Mouse (Mus musculus) urinary bladder, adult 2 months (tissue): ENCODE results near the gene Aph1b. TPM values are rescaled to one million over a fixed set of nuclear protein-coding genes. Genes with fewer than 3 reads are reported as not detected.

ENCODE experiments used
- DNase-seq: peaks from one replicate; pipeline ENCODE4 v3.0.0; 2022; ENCODE audit warnings: low spot score
- polyA plus RNA-seq: library from polyadenylated mRNA; depleted of rRNA; stranded (reverse); fragments of >200 nt; gene quantifications from 2 replicates; pipeline ENCODE4 v1.2.3, GENCODE M21; 2012; rRNA removed

Gene Aph1b
- polyA plus RNA-seq, 1 experiment, result 8.8 TPM

GRCm38 (mm10) chr9:66739516-66739915 lies 55.8 kb downstream of the Aph1b start:
- no peak for DNase-seq

DNA sequence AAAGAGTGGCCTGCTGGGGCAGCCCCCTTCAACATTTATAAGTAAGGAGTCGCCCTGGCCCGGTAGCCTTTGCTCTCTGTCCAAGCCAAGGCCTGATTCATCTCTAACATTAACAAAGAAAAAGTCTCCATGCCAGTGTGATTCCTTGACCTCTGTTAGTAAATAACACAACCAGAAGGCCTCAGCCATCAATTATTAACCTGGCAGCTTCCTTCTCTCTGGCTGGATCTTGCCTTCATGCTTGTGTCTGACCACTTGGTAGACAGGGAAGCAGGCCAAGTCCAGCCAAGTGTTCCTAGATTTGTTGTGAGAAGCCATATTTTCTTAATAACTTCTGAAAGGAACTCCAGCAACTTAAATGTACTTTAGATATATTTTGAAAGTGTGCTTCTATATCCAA lies 58.7 kb downstream of the Aph1b start:
- DNase-seq, result no peak

DNA sequence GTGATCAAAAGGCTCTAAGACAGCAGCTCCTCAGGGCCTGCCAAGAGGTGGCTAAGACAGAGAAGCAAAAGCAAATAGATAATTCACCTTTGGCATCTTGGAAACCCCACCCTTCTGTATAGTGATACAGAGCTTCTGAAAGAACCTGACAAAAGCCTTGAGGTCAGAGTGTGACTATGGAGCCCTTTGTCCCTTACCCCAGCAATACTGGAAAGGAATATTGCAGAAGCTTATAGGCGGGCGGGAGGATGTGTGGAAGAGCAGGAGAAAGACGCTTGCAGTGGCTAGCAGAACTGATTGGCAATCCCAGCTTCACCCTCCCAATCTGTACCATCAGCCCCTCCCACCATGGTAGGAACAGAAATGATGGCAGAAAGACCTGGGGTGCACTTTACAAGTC lies 59.3 kb downstream of the Aph1b start:
- DNase-seq, result no peak

GRCm38 (mm10) chr9:66735122-66735521 lies 60.2 kb downstream of the Aph1b start:
- DNase-seq, result no peak

DNA sequence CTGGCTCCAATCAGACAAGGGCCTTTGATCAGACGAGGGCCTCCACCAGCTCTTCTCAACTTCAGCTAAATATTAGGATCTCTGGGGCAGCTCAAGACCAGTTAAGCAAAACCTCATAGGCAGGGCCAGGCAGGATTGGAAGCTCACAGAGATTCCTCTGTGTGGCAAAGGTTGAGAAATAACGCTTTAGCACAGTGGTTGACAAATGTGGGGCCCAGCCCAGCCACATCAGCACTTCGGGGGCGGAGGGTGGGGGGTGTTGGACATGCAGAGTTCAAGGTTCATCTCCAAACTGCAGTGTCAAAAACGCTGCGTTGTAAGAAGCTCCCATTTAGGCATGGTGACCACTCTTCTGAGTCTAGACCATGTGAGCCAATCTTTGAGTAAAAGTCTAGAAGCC lies 60.7 kb downstream of the Aph1b start:
- no peak for DNase-seq

- DNase-seq, result no peak
Observed at GRCm38 (mm10) chr9:66732791-66733691, 62.2 kb downstream of the Aph1b start.

GRCm38 (mm10) chr9:66731284-66731683 lies 64.0 kb downstream of the Aph1b start:
- DNase-seq, result no peak

DNA sequence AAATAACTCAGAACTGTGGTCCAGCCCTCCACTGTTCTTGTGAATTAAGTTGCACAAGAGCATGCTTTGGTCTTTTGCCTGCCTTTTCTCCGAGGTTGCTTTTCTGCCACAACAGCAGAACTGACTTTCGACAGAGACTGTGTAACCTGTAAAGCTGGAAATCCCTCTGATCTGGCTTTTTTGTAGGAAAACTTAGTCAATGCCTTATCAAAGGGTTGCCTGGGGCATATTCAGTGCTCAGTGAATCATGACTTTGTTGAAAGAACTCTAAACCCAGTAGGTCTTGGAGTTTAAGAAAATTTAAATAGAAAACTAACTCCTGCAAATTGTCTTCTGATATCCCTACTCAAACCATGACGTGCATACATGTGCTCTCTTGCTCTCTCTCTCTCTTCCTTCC lies 64.7 kb downstream of the Aph1b start:
- DNase-seq, result no peak

GRCm38 (mm10) chr9:66727333-66727732 lies 68.0 kb downstream of the Aph1b start:
- DNase-seq, result no peak

DNA sequence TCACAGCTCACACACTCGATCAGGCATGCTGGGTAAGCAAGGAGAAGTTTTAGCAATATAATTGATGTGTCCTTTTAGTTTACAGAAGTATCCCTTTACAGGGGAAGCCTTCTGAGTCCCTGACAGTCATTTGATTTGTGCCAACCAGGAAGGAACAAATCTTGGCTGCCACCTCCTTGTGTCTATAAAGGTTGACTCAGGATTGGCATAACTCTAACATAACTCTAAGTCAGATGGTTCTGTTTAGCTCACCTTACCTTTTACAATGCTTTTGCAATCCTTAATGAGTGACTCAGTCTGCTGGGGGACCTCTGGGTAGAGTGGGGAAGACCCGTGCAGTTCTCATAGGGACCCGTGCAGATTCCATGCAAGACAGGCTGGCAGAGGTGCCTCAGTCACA lies 69.7 kb downstream of the Aph1b start:
- DNase-seq, result no peak

Other genes starting within 250 kb of the Aph1b start
- 39.3 and 40.1 TPM in 2 replicates for gene Usp3, start 202.3 kb downstream of the Aph1b start, polyA plus RNA-seq
- gene Car12, start 81.8 kb downstream of the Aph1b start, polyA plus RNA-seq, result 1.0 TPM in 2 replicates
- gene Gm10647, start 1.5 kb upstream of the Aph1b start, polyA plus RNA-seq, result 0.36 and 0.37 TPM in 2 replicates
- gene Aph1c, start 39.2 kb upstream of the Aph1b start, polyA plus RNA-seq, result 3.7 and 5.0 TPM in 2 replicates
- gene Rab8b, start 124.2 kb upstream of the Aph1b start, polyA plus RNA-seq, result 18.9 and 20.1 TPM in 2 replicates
- gene Rps27l, start 150.6 kb upstream of the Aph1b start, polyA plus RNA-seq, result 270 and 343 TPM in 2 replicates
- gene Lactb, start 180.0 kb upstream of the Aph1b start, polyA plus RNA-seq, result 15.0 and 17.1 TPM in 2 replicates